Mouse (Mus musculus): ENCODE results near the gene Wbp11. TPM values are rescaled to one million over a fixed set of nuclear protein-coding genes. Genes with fewer than 3 reads are reported as not detected.
"Not testable (repeated sequence)": the region's sequence is repeated elsewhere in the genome, so short reads cannot be mapped to it uniquely, and the experiment has no call there.

The Wbp11 gene
- polyA plus RNA-seq, 1 experiment: 64.0 TPM

DNA sequence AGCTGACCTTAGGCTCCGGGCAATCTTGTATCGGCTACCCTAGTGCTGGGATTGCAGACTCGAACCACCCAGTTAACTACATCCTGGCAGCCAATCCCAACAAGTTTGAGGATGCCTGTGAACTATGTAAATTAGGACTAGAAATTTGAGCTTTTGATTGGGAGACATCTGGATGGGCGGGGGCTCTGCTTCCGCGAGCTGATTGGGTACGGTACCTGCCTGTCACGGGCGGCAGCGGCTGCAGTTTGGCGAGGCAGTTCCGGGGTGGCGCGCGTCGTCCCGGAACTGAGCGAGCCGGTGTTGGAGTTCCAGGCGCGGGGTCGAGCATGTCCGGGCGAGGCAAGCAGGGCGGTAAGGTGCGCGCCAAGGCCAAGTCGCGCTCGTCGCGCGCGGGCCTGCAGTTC is 20.0 kb downstream of the Wbp11 start, which contains the start of gene H2afj:
Gene H2afj (plus strand): TSS at position 231 of the 404 bp plus-strand sequence.
- peak within 1 kb of the TSS; percentile 84 for H3K4me3 ChIP-seq (ENCODE audit: insufficient read depth, low read length)
- peak within 1 kb of the TSS; percentile 47 for H3K27ac ChIP-seq (ENCODE audit: insufficient read depth, low read length)
- no peaks in the 10 kb centered on the region for H3K4me1 ChIP-seq (ENCODE audit: control insufficient read depth, insufficient read depth, low read length)
- TF ChIP-seq CTCF (IDR thresholded peaks at IDR 0.05; ENCODE audit: extremely low read depth, insufficient read depth, low read length): no peak
- TF ChIP-seq POLR2A (IDR thresholded peaks at IDR 0.05; ENCODE audit: extremely low read depth, insufficient read depth, low read length): peak; percentile 35; the same call in 1 of the 2 replicates

DNA sequence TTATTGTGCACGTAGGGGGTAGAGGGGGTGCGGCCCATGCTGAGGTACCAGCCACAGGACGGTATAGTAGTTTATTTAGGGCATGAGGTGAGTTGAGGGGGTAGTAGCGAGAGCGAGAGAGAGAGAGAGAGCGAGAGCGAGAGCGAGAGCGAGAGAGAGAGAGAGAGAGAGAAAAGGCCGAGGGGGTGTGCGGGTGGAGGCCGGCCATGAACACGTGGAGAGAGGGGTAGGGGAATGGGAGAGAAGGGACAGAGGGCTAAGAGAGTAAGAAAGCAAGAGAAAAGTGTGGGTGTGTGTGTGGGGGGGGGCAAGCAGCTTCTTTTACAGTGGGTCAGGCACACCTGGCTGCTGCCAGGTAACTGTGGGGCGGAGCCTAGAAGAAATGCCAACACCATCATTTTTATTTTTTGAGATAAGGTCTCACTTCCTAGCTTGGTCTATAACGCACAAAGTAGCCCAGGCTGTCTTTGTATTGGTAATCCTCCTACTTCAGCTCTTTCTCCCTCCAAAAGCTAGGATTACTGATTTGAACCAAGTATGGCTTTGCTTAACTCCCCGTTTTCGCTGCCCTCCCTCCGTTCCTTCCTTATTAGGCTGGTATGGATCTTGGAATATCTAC is 20.5 kb downstream of the Wbp11 start:
- Histone ChIP-seq H3K4me1 (ENCODE audit: control insufficient read depth, insufficient read depth, low read length) (no peaks in the 10 kb centered on the region), H3K27ac (ENCODE audit: insufficient read depth, low read length) (no peak overlapping the region), H3K4me3 (ENCODE audit: insufficient read depth, low read length) (peak overlapping the region; percentile 84)
- no peak for TF ChIP-seq POLR2A (IDR thresholded peaks at IDR 0.05; ENCODE audit: extremely low read depth, insufficient read depth, low read length)
- TF ChIP-seq CTCF (IDR thresholded peaks at IDR 0.05; ENCODE audit: extremely low read depth, insufficient read depth, low read length): no peak

DNA sequence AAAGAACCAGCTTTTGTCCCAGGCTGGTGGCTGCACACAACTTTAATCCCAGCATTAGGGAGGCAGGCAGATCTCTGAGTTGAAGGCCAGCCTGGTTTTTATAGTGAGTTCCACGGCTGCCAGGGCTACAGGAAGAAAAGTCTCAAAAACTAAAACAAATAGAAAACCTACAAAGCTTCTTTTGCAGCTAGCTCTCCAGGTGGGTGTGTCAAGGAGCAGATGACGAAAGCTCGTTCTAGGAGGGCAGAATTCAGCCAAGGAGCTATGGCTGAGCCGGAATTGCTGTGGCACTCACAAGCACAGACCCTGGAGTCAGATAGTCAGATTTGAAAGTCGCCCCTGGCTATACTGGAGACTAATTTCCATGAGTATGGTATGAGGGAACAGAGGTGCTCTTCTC is 21.2 kb downstream of the Wbp11 start:
- no peak overlapping the region for H3K4me3 ChIP-seq (ENCODE audit: insufficient read depth, low read length)
- TF ChIP-seq CTCF (IDR thresholded peaks at IDR 0.05; ENCODE audit: extremely low read depth, insufficient read depth, low read length) (no peak), POLR2A (IDR thresholded peaks at IDR 0.05; ENCODE audit: extremely low read depth, insufficient read depth, low read length) (no peak)
- no peak overlapping the region for H3K27ac ChIP-seq (ENCODE audit: insufficient read depth, low read length)
- H3K4me1 ChIP-seq (ENCODE audit: control insufficient read depth, insufficient read depth, low read length): no peaks in the 10 kb centered on the region

DNA sequence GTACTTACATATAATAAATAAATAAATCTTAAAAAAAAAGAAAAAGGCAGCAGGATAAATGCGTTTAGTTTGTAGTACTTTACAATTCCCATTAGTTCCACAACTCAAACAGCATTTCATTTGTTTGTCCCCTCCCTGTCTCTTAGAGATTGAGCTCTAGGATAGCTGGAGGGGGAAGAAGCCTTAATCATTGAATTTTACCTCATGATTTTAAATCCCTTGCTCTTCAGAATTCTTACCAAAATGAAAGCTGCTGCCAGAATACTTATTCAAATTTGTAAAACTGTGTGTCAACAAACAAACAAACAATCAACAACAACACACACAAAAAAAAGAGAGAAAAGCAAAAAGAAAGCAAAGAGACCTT is 22.6 kb downstream of the Wbp11 start:
- TF ChIP-seq POLR2A (IDR thresholded peaks at IDR 0.05; ENCODE audit: extremely low read depth, insufficient read depth, low read length) (no peak), CTCF (IDR thresholded peaks at IDR 0.05; ENCODE audit: extremely low read depth, insufficient read depth, low read length) (no peak)
- no peaks in the 10 kb centered on the region for H3K4me1 ChIP-seq (ENCODE audit: control insufficient read depth, insufficient read depth, low read length)
- no peak overlapping the region for H3K27ac ChIP-seq (ENCODE audit: insufficient read depth, low read length)
- no peak overlapping the region for H3K4me3 ChIP-seq (ENCODE audit: insufficient read depth, low read length)

DNA sequence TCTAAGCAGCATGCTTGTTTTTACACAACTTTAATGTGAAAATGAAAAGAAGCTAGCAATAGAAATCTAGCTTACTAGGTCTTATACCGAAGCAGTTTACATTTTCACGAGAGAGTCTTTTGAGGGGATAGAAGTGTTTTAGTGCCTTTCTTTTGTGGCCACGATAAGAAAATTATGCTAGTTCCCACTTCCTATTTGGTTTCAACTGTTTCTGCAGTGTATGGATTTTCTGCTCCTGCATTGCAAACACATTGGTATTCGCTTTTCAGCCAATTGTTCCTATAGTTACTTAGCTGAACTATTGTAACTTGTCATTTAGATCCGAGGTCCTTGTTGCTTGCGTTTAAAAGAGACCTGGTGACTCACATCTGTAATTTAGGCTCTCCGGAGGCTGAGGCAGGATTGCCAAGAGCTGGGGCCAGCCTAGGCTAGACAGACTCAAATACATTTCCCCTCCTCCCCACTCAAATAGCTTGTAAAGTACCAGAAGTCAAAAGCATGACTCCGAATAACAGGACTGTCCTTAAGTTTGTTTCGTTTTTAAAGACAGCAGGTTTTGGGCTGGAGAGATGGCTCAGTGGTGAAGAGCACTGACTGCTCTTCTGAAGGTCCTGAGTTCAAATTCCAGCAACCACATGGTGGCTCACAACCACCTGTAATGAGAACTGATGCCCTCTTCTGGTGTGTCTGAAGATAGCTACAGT is 23.2 kb downstream of the Wbp11 start:
- H3K27ac ChIP-seq (ENCODE audit: insufficient read depth, low read length): no peak overlapping the region; the same call in 1 of the 2 replicates
- no peaks in the 10 kb centered on the region for H3K4me1 ChIP-seq (ENCODE audit: control insufficient read depth, insufficient read depth, low read length)

DNA sequence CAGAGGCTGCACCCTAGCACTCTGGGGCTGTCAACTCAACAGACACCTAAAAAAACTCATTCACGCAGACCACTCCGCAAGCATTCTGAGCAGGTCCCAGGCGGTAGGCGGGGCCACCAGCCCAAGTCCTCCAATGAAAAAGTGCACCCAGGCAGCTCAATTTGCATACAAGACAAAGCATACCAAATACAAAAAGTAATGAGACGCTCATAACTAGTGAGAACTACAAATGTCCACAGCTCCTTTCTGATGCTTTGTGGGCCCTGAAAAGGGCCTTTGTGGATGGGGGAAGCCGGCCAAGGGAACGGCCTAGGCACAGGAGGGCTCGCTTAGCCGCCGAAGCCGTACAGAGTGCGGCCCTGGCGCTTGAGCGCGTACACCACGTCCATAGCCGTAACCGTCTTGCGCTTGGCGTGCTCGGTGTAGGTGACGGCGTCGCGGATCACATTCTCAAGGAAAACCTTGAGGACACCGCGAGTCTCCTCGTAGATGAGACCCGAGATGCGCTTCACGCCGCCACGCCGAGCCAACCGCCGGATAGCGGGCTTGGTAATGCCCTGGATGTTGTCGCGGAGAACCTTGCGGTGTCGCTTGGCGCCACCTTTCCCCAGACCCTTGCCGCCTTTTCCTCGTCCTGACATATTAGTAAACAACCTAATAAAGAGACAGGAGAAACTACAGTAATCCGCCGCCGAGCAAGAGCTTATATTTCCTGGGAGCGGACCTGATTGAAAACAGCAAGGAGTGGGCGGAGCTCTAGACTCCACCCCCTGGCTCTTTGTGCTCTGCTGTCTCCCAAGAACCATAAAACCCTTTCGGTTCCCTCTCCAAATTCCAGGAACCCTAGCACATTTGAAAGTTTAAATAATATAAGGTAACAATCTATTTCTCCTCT is 24.0 kb downstream of the Wbp11 start, which contains the start of gene Hist4h4:
Gene Hist4h4 (minus strand): TSS at position 677 of the 895 bp plus-strand sequence.
- Histone ChIP-seq H3K27ac (ENCODE audit: insufficient read depth, low read length) (peak within 1 kb of the TSS; percentile 99), H3K4me1 (ENCODE audit: control insufficient read depth, insufficient read depth, low read length) (no peaks in the 10 kb centered on the region), H3K4me3 (ENCODE audit: insufficient read depth, low read length) (peak within 1 kb of the TSS; percentile 88)
- TF ChIP-seq CTCF (IDR thresholded peaks at IDR 0.05; ENCODE audit: extremely low read depth, insufficient read depth, low read length) (no peak), POLR2A (IDR thresholded peaks at IDR 0.05; ENCODE audit: extremely low read depth, insufficient read depth, low read length) (peak; percentile 99)

More for the DNA sequence above, 23.2 kb downstream of the Wbp11 start:
- peak overlapping the region; percentile 88; the same call in 1 of the 2 replicates for H3K4me3 ChIP-seq (ENCODE audit: insufficient read depth, low read length)
- TF ChIP-seq CTCF (IDR thresholded peaks at IDR 0.05; ENCODE audit: extremely low read depth, insufficient read depth, low read length): no peak
- TF ChIP-seq POLR2A (IDR thresholded peaks at IDR 0.05; ENCODE audit: extremely low read depth, insufficient read depth, low read length): no peak

DNA sequence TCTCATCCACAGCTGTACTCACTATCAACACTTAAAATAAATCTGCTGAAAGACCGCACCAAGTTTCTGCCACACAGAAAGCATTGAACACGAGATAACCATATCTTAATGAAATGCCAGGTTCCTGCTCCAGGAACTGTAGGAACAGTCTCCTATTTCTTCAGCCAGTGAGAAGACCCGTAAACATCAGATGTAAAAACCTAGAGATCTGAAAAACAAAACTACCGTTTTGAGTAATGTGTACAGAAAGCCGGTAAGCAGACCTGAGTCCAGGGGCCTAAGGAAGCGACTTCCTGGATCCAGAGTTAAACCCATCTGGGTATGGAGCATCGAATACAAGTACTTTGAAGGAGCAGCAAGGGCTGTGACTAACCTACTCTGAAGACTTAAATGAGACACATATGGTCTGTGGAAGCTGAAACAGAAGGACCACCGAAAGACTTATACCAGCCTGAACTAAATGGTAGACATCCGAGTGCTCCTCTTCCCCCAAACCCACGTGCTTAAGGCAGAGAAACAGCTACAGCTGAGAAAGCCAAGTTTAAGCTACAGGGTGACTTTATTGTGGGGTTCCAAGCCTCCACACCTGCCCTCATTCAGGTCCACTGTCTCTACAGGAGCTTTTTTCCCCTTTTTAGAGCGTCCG is 24.8 kb downstream of the Wbp11 start:
- no peaks in the 10 kb centered on the region for H3K4me1 ChIP-seq (ENCODE audit: control insufficient read depth, insufficient read depth, low read length)
- TF ChIP-seq CTCF (IDR thresholded peaks at IDR 0.05; ENCODE audit: extremely low read depth, insufficient read depth, low read length) (no peak), POLR2A (IDR thresholded peaks at IDR 0.05; ENCODE audit: extremely low read depth, insufficient read depth, low read length) (no peak)
- H3K27ac ChIP-seq (ENCODE audit: insufficient read depth, low read length): no peak overlapping the region
- peak overlapping the region; percentile 88 for H3K4me3 ChIP-seq (ENCODE audit: insufficient read depth, low read length)

DNA sequence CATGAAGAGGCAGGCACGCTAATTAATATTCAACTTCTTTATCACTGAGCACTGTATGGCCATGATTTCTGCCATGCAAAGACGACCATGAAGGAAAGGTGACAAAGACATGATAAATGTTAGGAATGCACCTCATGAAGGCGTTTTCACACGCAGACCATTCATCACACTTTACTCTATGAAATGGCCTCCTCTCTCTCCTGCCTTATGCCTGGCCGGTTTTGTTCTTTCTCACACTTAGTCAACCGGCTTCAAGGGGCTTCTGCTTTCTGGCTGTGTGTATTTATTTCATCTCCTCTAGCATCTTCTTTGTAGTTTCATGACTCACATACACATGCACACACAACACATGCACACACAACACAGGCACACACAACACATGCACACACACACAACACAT is 26.8 kb downstream of the Wbp11 start:
- no peak for TF ChIP-seq POLR2A (IDR thresholded peaks at IDR 0.05; ENCODE audit: extremely low read depth, insufficient read depth, low read length)
- no peak for TF ChIP-seq CTCF (IDR thresholded peaks at IDR 0.05; ENCODE audit: extremely low read depth, insufficient read depth, low read length)
- Histone ChIP-seq H3K4me3 (ENCODE audit: insufficient read depth, low read length) (no peak overlapping the region), H3K4me1 (ENCODE audit: control insufficient read depth, insufficient read depth, low read length) (no peaks in the 10 kb centered on the region), H3K27ac (ENCODE audit: insufficient read depth, low read length) (no peak overlapping the region)

DNA sequence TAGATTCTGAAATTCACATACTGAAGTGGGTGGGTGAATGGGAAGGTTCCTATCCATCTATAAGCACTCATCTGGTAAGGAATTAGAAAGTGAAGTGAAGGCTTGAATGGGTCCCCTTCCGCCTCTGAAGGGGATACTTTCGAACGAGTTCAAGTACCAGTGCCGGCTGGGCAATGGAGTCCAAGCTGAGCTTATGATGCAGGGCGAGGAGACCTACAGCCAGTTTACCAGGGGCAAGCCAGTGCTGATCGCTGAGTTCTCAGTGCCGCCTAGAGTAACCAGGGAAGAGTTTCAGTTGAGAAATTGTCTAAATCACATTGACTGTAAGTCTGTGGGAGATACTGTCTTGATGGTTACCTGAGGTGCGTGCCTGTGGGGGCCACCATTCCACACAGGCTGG is 27.3 kb downstream of the Wbp11 start:
- no peak overlapping the region for H3K27ac ChIP-seq (ENCODE audit: insufficient read depth, low read length)
- H3K4me1 ChIP-seq (ENCODE audit: control insufficient read depth, insufficient read depth, low read length): no peaks in the 10 kb centered on the region
- TF ChIP-seq POLR2A (IDR thresholded peaks at IDR 0.05; ENCODE audit: extremely low read depth, insufficient read depth, low read length) (no peak), CTCF (IDR thresholded peaks at IDR 0.05; ENCODE audit: extremely low read depth, insufficient read depth, low read length) (no peak)
- no peak overlapping the region for H3K4me3 ChIP-seq (ENCODE audit: insufficient read depth, low read length)

DNA sequence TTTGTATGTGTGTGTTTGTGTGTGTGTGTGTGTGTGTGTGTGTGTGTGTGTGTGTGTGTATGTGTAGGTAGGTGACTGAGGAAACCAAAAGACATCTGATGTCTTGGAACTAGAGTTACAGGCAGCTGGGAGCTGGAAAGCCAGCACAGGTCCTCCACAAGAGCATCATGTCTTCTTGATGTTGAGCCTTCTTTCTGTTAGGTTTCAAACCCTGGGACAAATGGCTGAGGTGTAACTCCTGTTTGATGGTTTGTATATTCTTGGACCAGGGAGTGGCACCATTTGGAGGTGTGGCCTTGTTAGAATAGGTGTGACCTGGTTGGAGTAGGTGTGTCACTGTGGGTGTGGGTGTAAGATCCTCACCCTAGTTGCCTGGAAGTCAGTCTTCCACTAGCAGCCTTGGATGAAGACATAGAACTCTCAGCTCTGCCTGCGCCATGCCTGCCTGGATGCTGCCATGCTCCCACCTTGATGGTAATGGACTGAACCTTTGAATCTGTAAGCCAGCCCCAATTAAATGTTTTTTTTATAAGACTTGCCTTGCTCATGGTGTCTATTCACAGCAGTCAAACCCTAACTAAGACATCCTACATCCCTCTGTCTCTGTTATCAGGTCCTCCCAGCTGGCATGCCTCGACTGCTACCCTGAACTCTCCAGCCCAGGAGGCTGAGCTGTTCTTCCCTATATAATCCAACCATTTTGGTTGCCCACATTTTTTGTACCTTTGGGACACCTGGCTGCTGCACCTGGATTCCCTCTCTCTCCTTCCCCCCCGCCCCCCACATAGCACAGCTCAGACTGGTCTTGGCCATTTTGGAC is 29.9 kb downstream of the Wbp11 start:
- not testable (repeated sequence) for H3K27ac ChIP-seq (ENCODE audit: insufficient read depth, low read length); H3K4me1 ChIP-seq (ENCODE audit: control insufficient read depth, insufficient read depth, low read length); H3K4me3 ChIP-seq (ENCODE audit: insufficient read depth, low read length)

Measured in cortical plate, adult 2 months (tissue).